Mouse (Mus musculus) heart, adult 18-20 months (tissue): Measurements from ENCODE around the gene P4ha1. TPM values are rescaled to one million over a fixed set of nuclear protein-coding genes. Genes with fewer than 3 reads are reported as not detected.
"Not testable (repeated sequence)": the region's sequence is repeated elsewhere in the genome, so short reads cannot be mapped to it uniquely, and the experiment has no call there.

Experiments
- DNase-seq, 2 experiments: peaks; one replicate each; pipeline ENCODE4 v3.0.0; 2021 to 2022; ENCODE audit warnings: mixed read lengths in 1 of 2
- total RNA-seq, 2 experiments: library from RNA; stranded (reverse); gene quantifications; 2 replicates each; pipeline ENCODE4 v1.2.3; 2021

Gene P4ha1
- total RNA-seq, 2 experiments from 2014 or later = 49.0 to 79.8 TPM

DNA sequence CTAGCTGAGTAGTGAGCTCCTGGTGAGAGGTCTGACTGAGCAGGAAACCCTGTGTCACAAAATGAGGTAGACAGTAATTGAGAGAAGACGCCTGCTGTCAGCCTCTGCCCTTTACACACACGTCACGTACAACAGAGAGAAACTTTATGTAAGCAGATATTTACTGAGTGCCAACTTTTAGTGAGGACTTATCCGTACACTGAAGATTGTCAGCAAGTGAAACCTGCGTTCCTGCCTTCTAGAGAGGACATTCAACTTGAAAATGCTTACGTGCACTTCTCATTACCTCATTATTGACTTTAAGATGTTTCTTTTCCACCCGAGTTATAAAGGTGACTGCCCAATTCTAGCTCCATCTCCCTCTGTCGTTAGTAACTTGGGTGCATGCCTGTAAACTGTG is 45.6 kb downstream of the P4ha1 start:
- no peak for DNase-seq

DNA sequence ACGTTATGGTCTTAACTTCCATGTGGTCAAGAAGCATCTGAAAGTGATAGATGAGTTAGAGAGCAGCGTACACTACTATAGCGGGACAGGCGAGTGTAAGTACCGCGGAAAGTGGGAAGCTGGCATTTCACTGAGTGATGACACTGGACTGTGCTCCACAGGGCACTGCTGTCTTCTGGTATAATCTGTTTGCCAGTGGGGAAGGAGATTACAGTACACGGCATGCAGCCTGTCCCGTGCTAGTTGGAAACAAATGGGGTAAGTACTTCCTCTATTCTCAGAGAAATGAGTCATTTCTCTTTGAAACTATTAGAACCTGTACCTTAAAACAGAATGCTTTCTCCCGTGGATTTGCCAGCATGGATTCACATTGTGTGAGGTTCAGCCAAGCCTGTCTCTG is 46.3 kb downstream of the P4ha1 start:
- DNase-seq = no peak

DNA sequence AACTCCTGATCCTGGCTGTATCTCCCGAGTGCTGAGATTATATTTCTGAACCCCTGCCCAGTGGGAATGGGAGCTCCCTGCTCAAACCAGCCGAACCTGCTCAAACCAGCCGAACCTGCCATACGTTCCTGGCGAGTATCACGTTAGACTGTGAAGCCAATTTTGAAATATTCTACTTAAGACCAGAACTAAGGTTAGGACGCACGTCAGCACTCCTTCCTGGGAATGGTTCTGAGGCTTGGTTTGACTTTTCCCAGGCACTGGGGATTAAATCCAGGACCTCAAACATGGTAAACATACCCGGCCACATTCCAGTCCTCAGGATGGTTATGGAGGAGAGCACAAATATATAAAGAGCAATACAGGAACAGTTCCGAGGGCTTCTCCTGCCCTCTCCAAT is 54.8 kb downstream of the P4ha1 start:
- no peak for DNase-seq

DNA sequence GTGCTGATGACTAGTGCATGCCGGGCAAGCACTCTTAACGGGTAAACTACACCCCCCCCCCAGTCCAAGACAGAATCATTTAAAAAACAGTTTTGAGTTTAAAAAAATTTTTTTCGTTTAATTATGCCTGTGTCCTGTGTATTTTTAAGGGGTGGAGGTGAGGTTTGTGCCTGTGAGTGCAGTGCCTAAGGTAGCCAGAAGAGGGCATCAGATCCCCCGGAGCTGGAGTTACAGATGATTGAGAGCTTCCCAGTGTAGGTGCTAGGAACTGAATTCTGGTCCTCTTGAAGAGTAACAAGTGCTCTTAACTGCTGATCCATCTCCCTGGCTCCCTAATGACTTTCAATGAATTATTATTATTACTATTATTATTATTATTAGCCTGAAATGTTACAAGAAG is 55.6 kb downstream of the P4ha1 start:
- no peak for DNase-seq

DNA sequence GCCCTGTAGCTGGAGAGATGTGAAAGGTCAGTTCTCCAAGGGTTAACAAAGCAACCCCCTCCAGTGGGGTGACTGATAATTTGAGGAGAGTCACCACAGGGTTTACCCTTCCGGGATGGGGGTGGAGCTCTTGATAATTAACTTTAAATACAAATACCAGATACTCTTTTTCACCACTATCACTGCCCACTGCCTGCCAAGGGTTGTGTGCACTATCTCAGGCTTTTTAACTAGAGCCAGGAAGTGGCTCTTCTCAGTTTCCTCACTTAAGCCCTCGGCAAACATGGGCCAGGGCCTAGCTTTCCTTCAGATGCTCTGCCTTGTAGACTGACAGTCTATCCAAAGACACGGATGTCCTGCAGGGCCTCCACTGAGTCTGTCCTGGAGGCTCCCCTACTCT is 56.8 kb downstream of the P4ha1 start:
- no peak for DNase-seq

DNA sequence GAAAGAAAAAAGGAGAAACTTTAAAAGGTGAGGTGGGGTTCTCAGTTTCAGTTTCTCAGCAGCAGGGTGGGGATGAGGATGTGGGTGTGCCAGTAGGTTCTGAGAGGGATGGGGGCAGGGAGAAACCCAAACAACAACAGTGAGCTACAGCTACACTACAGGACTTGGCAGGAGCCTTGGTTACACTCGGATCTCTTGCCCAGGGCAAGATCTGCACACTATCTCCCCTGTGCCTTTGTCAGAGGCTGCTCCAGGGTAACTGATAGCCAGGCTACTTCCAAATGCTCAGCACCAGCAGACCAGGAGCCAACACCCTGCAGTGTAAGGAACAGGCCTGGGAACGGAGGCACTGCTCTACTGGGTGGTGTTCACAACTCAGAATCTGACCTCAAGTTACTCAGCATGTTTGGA is 57.3 kb downstream of the P4ha1 start:
- no peak for DNase-seq

DNA sequence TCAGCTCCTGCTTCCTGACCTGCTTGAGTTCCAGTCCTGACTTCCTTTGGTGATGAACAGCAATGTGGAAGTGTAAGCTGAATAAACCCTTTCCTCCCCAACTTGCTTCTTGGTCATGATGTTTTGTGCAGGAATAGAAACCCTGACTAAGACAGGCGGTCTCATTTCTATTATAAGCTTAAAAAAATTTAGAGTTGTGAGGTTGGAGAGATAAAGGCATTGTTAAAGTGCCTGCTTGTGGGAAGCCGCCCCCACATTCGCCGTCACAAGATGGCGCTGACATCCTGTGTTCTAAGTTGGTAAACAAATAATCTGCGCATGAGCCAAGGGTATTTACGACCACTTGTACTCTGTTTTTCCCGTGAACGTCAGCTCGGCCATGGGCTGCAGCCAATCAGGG is 58.5 kb downstream of the P4ha1 start:
- not testable (repeated sequence) for DNase-seq

DNA sequence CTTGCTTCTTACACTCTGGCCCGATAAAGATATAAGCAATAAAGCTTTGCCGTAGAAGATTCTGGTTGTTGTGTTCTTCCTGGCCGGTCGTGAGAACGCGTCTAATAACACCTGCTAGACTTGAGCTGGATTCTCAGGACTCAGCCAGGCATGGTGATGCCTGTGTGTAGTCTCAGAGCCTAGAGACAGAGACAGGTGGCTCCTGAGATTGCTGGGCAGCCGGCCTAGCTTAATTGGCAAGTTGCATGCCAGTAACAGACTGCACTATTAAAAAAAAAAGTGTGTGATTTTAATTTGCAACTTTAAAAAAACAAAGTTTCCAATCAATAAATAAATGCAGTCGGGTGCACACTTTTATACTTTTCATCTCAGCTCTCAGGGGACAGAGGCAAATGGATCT is 63.9 kb downstream of the P4ha1 start:
- DNase-seq = no peak

DNA sequence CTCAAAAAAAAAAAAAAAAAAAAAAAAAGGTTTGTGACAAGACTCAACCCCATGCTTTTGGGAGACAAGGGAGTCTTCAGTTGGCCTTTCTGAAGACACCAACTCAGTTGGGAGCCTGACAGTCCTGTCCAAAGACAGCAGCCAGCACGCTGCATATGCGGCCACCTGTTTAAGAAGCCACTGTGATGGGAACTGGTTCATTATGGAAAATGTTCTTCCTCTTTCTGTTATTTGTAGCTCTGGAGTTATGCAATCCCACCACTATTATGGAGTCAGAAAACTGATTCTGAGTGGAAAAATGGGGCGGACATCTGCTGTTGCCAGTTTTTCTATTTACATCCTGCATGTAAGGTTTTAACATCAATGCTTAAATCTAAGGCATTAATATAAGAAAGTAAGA is 66.6 kb downstream of the P4ha1 start:
- no peak for DNase-seq

DNA sequence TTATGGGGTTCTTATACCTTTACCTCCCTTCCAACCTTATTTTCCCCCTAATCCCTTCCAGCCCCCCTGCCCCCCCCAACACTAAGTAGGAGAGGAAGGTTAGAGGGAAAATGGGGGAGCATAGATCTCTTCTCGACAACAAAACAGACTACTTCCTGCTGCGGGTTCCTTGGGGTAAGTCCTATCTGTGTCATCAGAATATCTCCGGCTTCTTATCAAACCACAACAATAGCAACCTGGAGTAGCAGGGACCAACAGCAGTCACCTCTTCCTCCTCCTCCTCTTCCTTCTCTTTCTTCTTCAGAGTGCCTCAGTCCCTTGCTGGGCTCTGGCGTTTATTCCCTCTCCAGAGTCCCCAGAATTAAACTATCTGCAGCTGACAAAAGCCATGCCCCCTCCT is 68.8 kb downstream of the P4ha1 start:
- no peak for DNase-seq

DNA sequence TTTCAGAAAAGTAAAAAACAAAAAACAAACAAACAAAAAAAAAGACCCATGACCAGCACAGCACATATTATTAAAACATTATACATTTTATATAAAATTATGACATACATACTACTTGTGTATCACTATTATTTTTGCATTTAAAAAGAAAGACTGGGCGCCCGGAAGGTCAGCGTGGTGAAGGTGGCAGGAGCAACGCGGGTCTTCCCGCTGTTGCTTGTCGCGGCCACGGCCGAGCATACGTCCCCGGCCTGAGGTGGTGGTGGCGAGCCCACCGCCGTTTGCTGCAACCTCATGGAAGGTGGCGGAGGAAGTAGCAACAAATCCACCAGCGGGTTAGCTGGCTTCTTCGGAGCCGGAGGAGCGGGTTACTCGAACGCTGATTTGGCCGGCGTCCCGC is 72.4 kb downstream of the P4ha1 start, which contains the start of gene Gm10273:
TSS of gene Gm10273 (plus strand) at position 172 of the 400 bp plus-strand sequence.
- DNase-seq = not testable (repeated sequence)

DNA sequence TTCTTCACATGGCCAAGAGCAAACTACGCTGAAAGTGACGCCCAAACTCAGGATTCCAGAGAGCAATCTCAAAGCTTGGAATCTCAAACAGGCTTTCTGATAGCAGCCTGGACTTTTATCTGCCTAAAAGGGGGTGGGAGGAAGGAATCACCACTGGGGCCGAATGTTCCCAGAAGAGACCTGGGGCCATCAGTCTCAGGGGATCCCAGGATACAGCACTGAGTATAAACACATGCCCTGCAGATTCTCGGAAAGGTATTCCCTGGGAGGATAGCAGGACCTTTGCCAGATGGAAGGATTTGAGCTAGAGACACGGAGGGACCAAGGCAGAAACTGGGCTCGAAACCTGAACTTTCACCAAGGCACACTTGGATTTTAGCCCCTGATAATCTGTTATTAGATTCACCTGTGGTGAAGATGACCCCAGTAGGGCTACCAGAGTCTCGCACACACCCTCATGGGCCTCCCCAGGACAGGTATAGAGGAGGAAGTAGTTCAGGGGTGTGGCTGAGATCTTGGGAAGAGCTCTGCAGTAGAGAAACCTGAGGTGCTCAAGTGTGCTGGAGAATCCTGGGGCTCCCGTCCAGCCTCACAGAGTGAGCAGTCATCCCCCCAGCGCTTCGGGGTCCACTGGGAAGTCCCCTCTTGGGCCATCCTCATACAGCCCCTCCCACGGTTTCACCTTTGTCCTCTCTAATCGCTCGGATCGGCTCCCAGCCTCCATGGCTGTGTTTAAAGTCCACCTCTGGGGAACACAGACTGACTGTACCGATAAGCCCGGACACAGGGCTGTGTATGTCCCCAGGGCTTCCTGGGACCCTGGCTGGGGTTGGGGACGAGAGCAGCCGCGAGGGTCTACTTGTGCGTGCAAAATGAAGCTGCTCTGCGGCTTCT is 80.0 kb downstream of the P4ha1 start, which contains the start of gene Pla2g12b:
TSS of gene Pla2g12b (plus strand) at position 762 of the 894 bp plus-strand sequence.
- DNase-seq = no peak

DNA sequence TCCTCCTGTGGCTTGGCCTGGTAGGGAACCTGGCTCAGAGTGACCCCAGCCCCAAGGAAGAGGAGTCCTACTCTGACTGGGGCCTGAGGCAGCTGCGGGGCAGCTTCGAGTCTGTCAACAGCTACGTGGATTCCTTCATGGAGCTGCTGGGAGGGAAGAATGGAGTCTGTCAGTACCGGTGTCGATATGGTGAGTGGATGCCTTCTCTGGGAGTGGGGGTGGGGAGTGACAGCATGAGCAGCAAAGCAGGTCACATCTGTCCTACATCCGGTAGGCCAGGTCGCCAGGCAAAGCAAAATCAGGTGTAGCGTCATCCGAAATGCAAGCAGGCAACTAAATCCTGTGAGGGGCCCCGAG is 80.7 kb downstream of the P4ha1 start:
- DNase-seq = no peak

DNA sequence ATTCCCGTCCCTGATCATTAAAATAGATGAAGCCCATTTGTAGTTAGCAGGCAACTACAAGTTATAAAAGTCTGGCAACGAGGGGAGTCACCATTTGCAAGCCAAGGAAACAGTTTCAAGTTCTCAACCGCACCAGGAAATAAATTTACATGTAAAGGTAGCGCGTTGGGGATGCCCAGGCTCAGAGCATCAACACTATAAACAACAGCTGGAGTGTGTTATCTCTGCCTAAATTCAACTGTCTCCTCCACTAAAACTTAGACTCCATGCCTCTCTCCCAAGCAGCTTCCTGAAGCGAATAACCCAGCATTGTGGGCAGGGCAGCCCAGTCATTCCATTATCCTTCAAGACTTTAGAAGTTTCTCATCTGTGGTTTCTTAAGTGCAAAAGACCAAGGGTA is 85.4 kb downstream of the P4ha1 start:
- no peak for DNase-seq

DNA sequence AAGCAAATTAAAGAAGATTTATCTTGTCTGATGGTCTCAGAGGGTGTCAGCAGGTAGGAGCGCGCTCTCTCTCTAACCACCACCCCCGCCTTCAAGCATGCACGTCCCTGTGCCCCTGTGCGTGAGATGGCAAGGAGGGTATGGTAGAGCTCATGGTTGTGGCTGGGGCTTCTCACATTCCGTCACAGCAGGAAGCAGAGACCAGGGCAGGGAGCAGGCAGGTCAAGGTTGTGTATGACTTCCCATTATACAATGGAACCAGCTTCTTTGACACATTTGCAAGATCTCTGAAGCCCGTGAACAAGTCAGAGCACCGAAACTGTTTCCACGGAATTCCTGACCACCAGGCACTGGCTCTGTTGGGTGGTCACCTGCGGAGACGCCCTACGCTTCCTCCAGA is 87.2 kb downstream of the P4ha1 start:
- no peak for DNase-seq

DNA sequence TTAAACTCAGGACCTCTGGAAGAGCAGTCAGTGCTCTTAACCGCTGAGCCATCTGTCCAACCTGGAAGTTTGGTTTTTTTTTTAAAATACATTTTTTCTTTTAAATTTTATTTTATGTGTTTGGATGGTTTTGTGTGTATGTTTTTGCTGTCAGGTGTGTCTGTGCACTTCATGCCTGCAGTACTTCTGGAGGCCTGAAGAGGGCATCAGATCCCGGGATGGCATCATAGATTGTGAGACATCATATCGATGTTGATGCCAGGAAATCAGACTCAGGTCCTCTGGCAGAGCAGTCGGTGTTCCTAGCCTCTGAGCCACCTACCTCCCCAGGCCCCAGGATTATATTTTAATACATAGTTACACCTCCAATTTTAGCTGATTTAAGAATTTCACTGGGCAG is 90.6 kb downstream of the P4ha1 start:
- DNase-seq = no peak

DNA sequence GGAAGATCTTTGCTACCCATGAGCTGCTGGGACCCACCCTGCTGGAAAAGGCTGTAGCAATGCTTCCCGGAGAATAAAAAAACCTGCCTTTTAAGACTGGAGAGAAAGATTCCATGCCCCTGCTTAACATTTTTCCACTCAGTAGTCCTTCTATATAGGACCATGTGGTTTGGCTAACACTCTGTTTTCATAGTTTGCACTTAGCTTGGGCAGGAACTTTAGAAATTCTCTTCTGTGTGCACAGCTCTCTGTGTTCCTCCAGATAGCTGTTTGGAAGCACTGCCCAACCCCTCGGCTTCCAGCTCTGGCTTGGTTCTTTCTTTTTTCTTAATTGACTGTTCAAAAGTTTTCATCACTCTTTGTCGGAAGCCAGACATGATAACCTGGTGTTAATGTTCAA is 93.5 kb downstream of the P4ha1 start:
- no peak for DNase-seq

DNA sequence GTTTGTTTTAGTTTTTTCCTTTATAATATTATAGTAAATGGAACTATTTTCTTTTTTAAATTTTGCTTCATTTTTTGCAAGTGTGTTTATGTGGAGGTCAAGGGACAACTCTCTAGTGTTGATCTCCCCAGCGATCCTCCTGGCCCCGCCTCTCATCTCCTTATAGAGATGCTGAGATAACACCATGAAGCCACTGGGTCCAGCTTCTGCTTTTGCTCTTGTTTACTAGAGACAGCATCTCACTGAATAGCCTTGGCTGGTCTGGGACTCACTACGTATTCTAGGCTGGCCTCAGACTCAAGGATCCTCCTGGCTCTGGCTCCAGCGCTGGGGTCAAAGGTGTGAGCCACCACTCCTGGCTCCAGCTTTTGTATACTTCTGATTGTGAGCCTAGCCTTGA is 96.4 kb downstream of the P4ha1 start:
- no peak for DNase-seq

Other genes with a start within 250 kb of the P4ha1 start
- gene Sept10, start 101.4 kb upstream of the P4ha1 start, total RNA-seq = 10 to 100 TPM; 15.0 to 16.6 TPM
- 1 to 10 TPM; 1.3 to 2.7 TPM for gene Sowahc, start 101.3 kb upstream of the P4ha1 start, total RNA-seq
- gene Gm10273, start 72.3 kb downstream of the P4ha1 start, total RNA-seq = 100 to 1,000 TPM; 149 to 195 TPM
- not detected for gene Pla2g12b, start 80.4 kb downstream of the P4ha1 start, total RNA-seq
- not detected for gene Oit3, start 118.5 kb downstream of the P4ha1 start, total RNA-seq